Mouse (Mus musculus): Measurements from ENCODE around the gene Acvr2a. TPM values are rescaled to one million over a fixed set of nuclear protein-coding genes. Genes with fewer than 3 reads are reported as not detected.
A peak's percentile ranks its signal among the peaks of the same experiment; 100 is the strongest.
"Not testable (repeated sequence)": the region's sequence is repeated elsewhere in the genome, so short reads cannot be mapped to it uniquely, and the experiment has no call there.

Acvr2a gene
- polyA plus RNA-seq, 1 experiment from 2014 or later = 21.2 TPM

- no peaks in the 10 kb centered on the region for H3K27me3 ChIP-seq (ENCODE audit: control insufficient read depth, insufficient read depth, low read length)
- ATAC-seq (ENCODE audit: insufficient number of reproducible peaks, low FRiP score, low TSS enrichment, low read depth) (no peak), DNase-seq (ENCODE audit: low spot score) (no peak)
- no peak overlapping the region for H3K27ac ChIP-seq (replicated peaks; ENCODE audit: low read depth, low read length)
- H3K4me1 ChIP-seq (ENCODE audit: control insufficient read depth, insufficient read depth, low read length) = no peaks in the 10 kb centered on the region
- no peaks in the 10 kb centered on the region for H3K9me3 ChIP-seq (ENCODE audit: control insufficient read depth, low read length)
- H3K9ac ChIP-seq (ENCODE audit: low read length) = no peak overlapping the region
- WGBS = 85% methylated on average over 3 of the region's 3 CpGs
- no peaks in the 10 kb centered on the region for H3K36me3 ChIP-seq (ENCODE audit: control insufficient read depth, insufficient read depth, low read length)
- no peak overlapping the region for H3K4me2 ChIP-seq (ENCODE audit: low read depth, severe bottlenecking)
- H3K4me3 ChIP-seq (ENCODE audit: low read depth, low read length) = no peak overlapping the region
Observed at GRCm38 (mm10) chr2:48841611-48842470, 27.9 kb downstream of the Acvr2a start.

- DNase-seq (ENCODE audit: low spot score) (no peak), ATAC-seq (ENCODE audit: insufficient number of reproducible peaks, low FRiP score, low TSS enrichment, low read depth) (no peak)
- Histone ChIP-seq H3K27ac (replicated peaks; ENCODE audit: low read depth, low read length) (no peak overlapping the region), H3K9ac (ENCODE audit: low read length) (no peak overlapping the region), H3K36me3 (ENCODE audit: control insufficient read depth, insufficient read depth, low read length) (no peaks in the 10 kb centered on the region), H3K27me3 (ENCODE audit: control insufficient read depth, insufficient read depth, low read length) (no peaks in the 10 kb centered on the region), H3K4me1 (ENCODE audit: control insufficient read depth, insufficient read depth, low read length) (no peaks in the 10 kb centered on the region), H3K9me3 (ENCODE audit: control insufficient read depth, low read length) (no peaks in the 10 kb centered on the region), H3K4me3 (ENCODE audit: low read depth, low read length) (no peak overlapping the region), H3K4me2 (ENCODE audit: low read depth, severe bottlenecking) (no peak overlapping the region)
- 70% methylated on average over 2 of the region's 2 CpGs for WGBS
Observed at GRCm38 (mm10) chr2:48846689-48847398, 32.9 kb downstream of the Acvr2a start.

DNA sequence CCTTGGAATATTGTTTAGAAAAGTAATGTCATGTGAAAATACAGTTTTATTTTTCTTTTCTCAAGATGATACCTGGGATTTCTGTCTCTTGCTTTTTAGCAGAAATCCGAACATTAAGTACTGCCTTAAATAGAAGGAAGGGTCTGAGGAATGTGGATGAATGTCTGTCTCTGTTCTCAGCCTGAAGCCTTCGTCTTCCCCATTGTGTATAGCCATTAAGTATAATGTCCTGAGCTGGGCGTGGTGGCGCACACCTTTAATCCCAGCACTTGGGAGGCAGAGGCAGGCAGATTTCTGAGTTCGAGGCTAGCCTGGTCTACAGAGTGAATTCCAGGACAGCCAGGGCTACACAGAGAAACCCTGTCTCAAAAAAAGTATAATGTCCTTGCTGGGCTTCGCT, 51.7 kb downstream of the Acvr2a start:
- 91% methylated on average over 6 of the region's 6 CpGs for WGBS
- H3K4me1 ChIP-seq (ENCODE audit: control insufficient read depth, insufficient read depth, low read length); H3K27ac ChIP-seq (replicated peaks; ENCODE audit: low read depth, low read length): not testable (repeated sequence)

GRCm38 (mm10) chr2:48868199-48868913, 54.4 kb downstream of the Acvr2a start:
- WGBS = 86% methylated on average over 5 of the region's 5 CpGs
- no peak overlapping the region for H3K4me3 ChIP-seq (ENCODE audit: low read depth, low read length)
- no peak for DNase-seq (ENCODE audit: low spot score)

More for the DNA sequence above, 51.7 kb downstream of the Acvr2a start:
- H3K4me2 ChIP-seq (ENCODE audit: low read depth, severe bottlenecking); H3K36me3 ChIP-seq (ENCODE audit: control insufficient read depth, insufficient read depth, low read length); DNase-seq (ENCODE audit: low spot score); H3K9me3 ChIP-seq (ENCODE audit: control insufficient read depth, low read length); H3K9ac ChIP-seq (ENCODE audit: low read length); H3K4me3 ChIP-seq (ENCODE audit: low read depth, low read length); H3K27me3 ChIP-seq (ENCODE audit: control insufficient read depth, insufficient read depth, low read length); ATAC-seq (ENCODE audit: insufficient number of reproducible peaks, low FRiP score, low TSS enrichment, low read depth): not testable (repeated sequence)

DNA sequence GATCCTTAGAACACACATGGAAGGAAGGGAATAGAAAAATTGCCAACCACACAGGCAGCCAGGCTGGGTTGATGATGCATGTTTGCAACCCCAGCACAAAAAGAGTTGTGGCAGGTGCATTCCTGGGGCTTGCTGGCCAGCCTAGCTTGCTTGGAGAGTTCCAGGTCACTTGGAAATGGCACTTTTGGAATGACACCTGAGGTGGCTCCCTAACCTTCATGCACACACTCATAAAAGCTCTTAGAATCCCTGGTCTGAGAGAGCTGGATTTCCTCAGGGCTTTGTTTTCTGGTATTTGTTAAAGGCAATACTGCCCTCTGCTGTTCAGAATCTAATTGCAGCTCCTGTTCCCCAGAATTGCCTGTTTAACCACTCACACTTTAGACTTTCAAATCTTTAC, 72.0 kb downstream of the Acvr2a start:
- Histone ChIP-seq H3K4me3 (ENCODE audit: low read depth, low read length) (no peak overlapping the region), H3K27ac (replicated peaks; ENCODE audit: low read depth, low read length) (no peak overlapping the region), H3K36me3 (ENCODE audit: control insufficient read depth, insufficient read depth, low read length) (no peaks in the 10 kb centered on the region), H3K27me3 (ENCODE audit: control insufficient read depth, insufficient read depth, low read length) (no peaks in the 10 kb centered on the region), H3K9me3 (ENCODE audit: control insufficient read depth, low read length) (no peaks in the 10 kb centered on the region), H3K9ac (ENCODE audit: low read length) (no peak overlapping the region), H3K4me1 (ENCODE audit: control insufficient read depth, insufficient read depth, low read length) (no peaks in the 10 kb centered on the region), H3K4me2 (ENCODE audit: low read depth, severe bottlenecking) (no peak overlapping the region)
- DNase-seq (ENCODE audit: low spot score) (peak; percentile 65), ATAC-seq (ENCODE audit: insufficient number of reproducible peaks, low FRiP score, low TSS enrichment, low read depth) (no peak)

More at GRCm38 (mm10) chr2:48868199-48868913, 54.4 kb downstream of the Acvr2a start:
- H3K9me3 ChIP-seq (ENCODE audit: control insufficient read depth, low read length) = no peaks in the 10 kb centered on the region
- H3K4me2 ChIP-seq (ENCODE audit: low read depth, severe bottlenecking) = no peak overlapping the region
- H3K4me1 ChIP-seq (ENCODE audit: control insufficient read depth, insufficient read depth, low read length) = no peaks in the 10 kb centered on the region
- H3K9ac ChIP-seq (ENCODE audit: low read length) = no peak overlapping the region
- no peak overlapping the region for H3K27ac ChIP-seq (replicated peaks; ENCODE audit: low read depth, low read length)
- ATAC-seq (ENCODE audit: insufficient number of reproducible peaks, low FRiP score, low TSS enrichment, low read depth) = no peak
- H3K36me3 ChIP-seq (ENCODE audit: control insufficient read depth, insufficient read depth, low read length) = no peaks in the 10 kb centered on the region
- H3K27me3 ChIP-seq (ENCODE audit: control insufficient read depth, insufficient read depth, low read length) = no peaks in the 10 kb centered on the region

DNA sequence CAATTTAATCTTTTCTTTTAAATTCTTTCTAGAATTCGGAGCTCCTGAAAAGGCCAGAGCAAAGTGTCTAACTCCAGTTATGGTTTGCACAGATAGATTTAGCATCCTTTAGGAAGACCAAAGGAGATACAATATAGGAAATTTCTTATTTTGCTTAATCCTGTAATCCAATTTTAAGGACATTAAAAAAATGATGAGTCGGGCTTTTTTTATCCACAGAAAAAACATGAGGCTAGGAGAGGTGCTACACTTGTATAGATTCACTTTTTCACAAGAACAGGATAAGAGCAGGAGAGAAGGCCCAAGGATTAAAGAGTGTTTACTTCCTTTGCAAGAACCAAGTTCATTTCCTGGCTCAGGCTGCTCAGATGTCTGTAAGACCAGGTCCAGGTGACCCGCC, 81.3 kb downstream of the Acvr2a start:
- Histone ChIP-seq H3K9ac (ENCODE audit: low read length) (no peak overlapping the region), H3K9me3 (ENCODE audit: control insufficient read depth, low read length) (no peaks in the 10 kb centered on the region), H3K36me3 (ENCODE audit: control insufficient read depth, insufficient read depth, low read length) (no peaks in the 10 kb centered on the region), H3K4me1 (ENCODE audit: control insufficient read depth, insufficient read depth, low read length) (no peaks in the 10 kb centered on the region), H3K27ac (replicated peaks; ENCODE audit: low read depth, low read length) (no peak overlapping the region), H3K27me3 (ENCODE audit: control insufficient read depth, insufficient read depth, low read length) (no peaks in the 10 kb centered on the region), H3K4me2 (ENCODE audit: low read depth, severe bottlenecking) (no peak overlapping the region), H3K4me3 (ENCODE audit: low read depth, low read length) (no peak overlapping the region)
- no peak for DNase-seq (ENCODE audit: low spot score)
- ATAC-seq (ENCODE audit: insufficient number of reproducible peaks, low FRiP score, low TSS enrichment, low read depth) = no peak
- 86% methylated on average over 3 of the region's 3 CpGs for WGBS

GRCm38 (mm10) chr2:48908866-48909265, 95.0 kb downstream of the Acvr2a start:
- Histone ChIP-seq H3K27me3 (ENCODE audit: control insufficient read depth, insufficient read depth, low read length) (no peaks in the 10 kb centered on the region), H3K27ac (replicated peaks; ENCODE audit: low read depth, low read length) (no peak overlapping the region), H3K4me2 (ENCODE audit: low read depth, severe bottlenecking) (no peak overlapping the region), H3K9me3 (ENCODE audit: control insufficient read depth, low read length) (no peaks in the 10 kb centered on the region), H3K9ac (ENCODE audit: low read length) (no peak overlapping the region), H3K36me3 (ENCODE audit: control insufficient read depth, insufficient read depth, low read length) (no peaks in the 10 kb centered on the region), H3K4me3 (ENCODE audit: low read depth, low read length) (no peak overlapping the region), H3K4me1 (ENCODE audit: control insufficient read depth, insufficient read depth, low read length) (no peaks in the 10 kb centered on the region)
- DNase-seq (ENCODE audit: low spot score) = no peak
- 65% methylated on average over 2 of the region's 2 CpGs for WGBS
- ATAC-seq (ENCODE audit: insufficient number of reproducible peaks, low FRiP score, low TSS enrichment, low read depth) = no peak

- Histone ChIP-seq H3K4me3 (ENCODE audit: low read depth, low read length) (no peak overlapping the region), H3K36me3 (ENCODE audit: control insufficient read depth, insufficient read depth, low read length) (no peaks in the 10 kb centered on the region), H3K4me1 (ENCODE audit: control insufficient read depth, insufficient read depth, low read length) (no peaks in the 10 kb centered on the region), H3K27me3 (ENCODE audit: control insufficient read depth, insufficient read depth, low read length) (no peaks in the 10 kb centered on the region), H3K4me2 (ENCODE audit: low read depth, severe bottlenecking) (no peak overlapping the region), H3K27ac (replicated peaks; ENCODE audit: low read depth, low read length) (no peak overlapping the region), H3K9ac (ENCODE audit: low read length) (no peak overlapping the region), H3K9me3 (ENCODE audit: control insufficient read depth, low read length) (no peaks in the 10 kb centered on the region)
- ATAC-seq (ENCODE audit: insufficient number of reproducible peaks, low FRiP score, low TSS enrichment, low read depth) (no peak), DNase-seq (ENCODE audit: low spot score) (no peak)
- 71% methylated on average over 1 of the region's 1 CpGs for WGBS
Observed at GRCm38 (mm10) chr2:48914185-48914584, 100.3 kb downstream of the Acvr2a start.
